Mouse (Mus musculus) right cerebral cortex, postnatal 4 days (tissue): ENCODE results near the gene Fubp3.

Experiments
- DNase-seq: peaks from one replicate; pipeline ENCODE4 v3.0.0-alpha.2; 2022

Fubp3 gene

GRCm38 (mm10) chr2:31633531-31633930 is 61.1 kb downstream of the Fubp3 start:
- DNase-seq: no peak

- DNase-seq: no peak
These were observed 63.1 kb downstream of the Fubp3 start for GRCm38 (mm10) chr2:31635281-31636137.

GRCm38 (mm10) chr2:31636138-31636741 is 63.8 kb downstream of the Fubp3 start:
- no peak for DNase-seq

GRCm38 (mm10) chr2:31636742-31637141 is 64.3 kb downstream of the Fubp3 start:
- DNase-seq: no peak

- DNase-seq: no peak
These were observed 64.9 kb downstream of the Fubp3 start for GRCm38 (mm10) chr2:31637311-31637710.

- DNase-seq: peak; percentile 53
These were observed 65.4 kb downstream of the Fubp3 start for GRCm38 (mm10) chr2:31637807-31638206.

- no peak for DNase-seq
These were observed 66.4 kb downstream of the Fubp3 start for GRCm38 (mm10) chr2:31638581-31639465.

- DNase-seq: no peak
These were observed 67.0 kb downstream of the Fubp3 start for GRCm38 (mm10) chr2:31639466-31639760.

- no peak for DNase-seq
These were observed 67.6 kb downstream of the Fubp3 start, which contains the start of gene Prdm12 for GRCm38 (mm10) chr2:31639901-31640608. Prdm12 (plus strand) TSS chr2:31640037.

GRCm38 (mm10) chr2:31640609-31641507 is 68.4 kb downstream of the Fubp3 start:
- DNase-seq: no peak

- no peak for DNase-seq
These were observed 69.0 kb downstream of the Fubp3 start for GRCm38 (mm10) chr2:31641508-31641830.

GRCm38 (mm10) chr2:31641929-31642328 is 69.5 kb downstream of the Fubp3 start:
- DNase-seq: no peak

- peak; percentile 75 for DNase-seq
These were observed 81.8 kb downstream of the Fubp3 start for GRCm38 (mm10) chr2:31653971-31654853.

- peak; percentile 85 for DNase-seq
These were observed 82.6 kb downstream of the Fubp3 start for GRCm38 (mm10) chr2:31654854-31655559.

GRCm38 (mm10) chr2:31656374-31656773 is 83.9 kb downstream of the Fubp3 start:
- DNase-seq: no peak

GRCm38 (mm10) chr2:31662939-31663803 is 90.7 kb downstream of the Fubp3 start:
- DNase-seq: no peak

- DNase-seq: no peak
These were observed 91.3 kb downstream of the Fubp3 start for GRCm38 (mm10) chr2:31663804-31664180.
